Mouse (Mus musculus) brain, embryonic 14.5 days (tissue): ENCODE data around the gene Srsf4.

ENCODE experiments used
- CTCF ChIP-seq: fragments of 200-500 bp; IDR thresholded peaks from 2 replicates; pipeline ENCODE4 v1.5.1; 2012; ENCODE audit warnings: inconsistent platforms, mild to moderate bottlenecking, moderate library complexity, borderline replicate concordance; ENCODE audit not compliant: insufficient read depth, insufficient read length; ENCODE audit errors: extremely low read depth
- POLR2A ChIP-seq: fragments of 200-500 bp; IDR thresholded peaks from 2 replicates; pipeline ENCODE4 v1.6.1; 2012; ENCODE audit warnings: mild to moderate bottlenecking, inconsistent platforms, borderline replicate concordance; ENCODE audit not compliant: poor library complexity, insufficient read depth, insufficient read length, severe bottlenecking; ENCODE audit errors: extremely low read depth

GRCm38 (mm10) chr4:131916425-131916824 is 43.0 kb downstream of the Srsf4 start:
- TF ChIP-seq CTCF (peak; percentile 77), POLR2A (no peak)
